15 mouse cellular contexts compared by ENCODE assay signal in genomic region chr3:68243239-68243638, GRCm38 (mm10).
"Had no signal": no experiment of that assay in that cellular context is flagged by ENCODE, and none has a peak within 500 bp of the region (broad histone marks: within the 10 kb centered on the region; RNA-seq: fewer than 3 reads in every experiment).

No protein-coding gene starts in this region.

- H3K27me3 ChIP-seq: liver, embryonic 15.5 days; neural tube, embryonic 12.5 days had no signal

- H3K27ac ChIP-seq: kidney, postnatal 0 days; liver, embryonic 15.5 days; midbrain, embryonic 10.5 days; neural tube, embryonic 12.5 days had no signal

- H3K36me3 ChIP-seq: liver, embryonic 15.5 days; midbrain, embryonic 10.5 days; neural tube, embryonic 12.5 days had no signal

- H3K4me3 ChIP-seq: liver, embryonic 15.5 days; midbrain, embryonic 10.5 days; neural tube, embryonic 12.5 days had no signal

- H3K9ac ChIP-seq: liver, embryonic 15.5 days; lung, embryonic 14.5 days; neural tube, embryonic 12.5 days had no signal

- H3K4me1 ChIP-seq: liver, embryonic 15.5 days; midbrain, embryonic 10.5 days; neural tube, embryonic 12.5 days had no signal

- DNase-seq: kidney, adult 11 months; kidney, adult 9 months; kidney, postnatal 36 days; lung, embryonic 14.5 days; lung, postnatal 10 days; lung, postnatal 4 days; midbrain, embryonic 14.5 days; spleen, adult 18-20 months; thymus, adult 2 months; thymus, postnatal 25 days had no signal

- H3K4me2 ChIP-seq: liver, embryonic 11.5 days; liver, embryonic 15.5 days; lung, embryonic 14.5 days; neural tube, embryonic 12.5 days had no signal

- H3K9me3 ChIP-seq: liver, embryonic 15.5 days; midbrain, embryonic 10.5 days; neural tube, embryonic 12.5 days had no signal
